Comparison of ENCODE assay signal across 24 mouse cellular contexts in the genomic region with DNA sequence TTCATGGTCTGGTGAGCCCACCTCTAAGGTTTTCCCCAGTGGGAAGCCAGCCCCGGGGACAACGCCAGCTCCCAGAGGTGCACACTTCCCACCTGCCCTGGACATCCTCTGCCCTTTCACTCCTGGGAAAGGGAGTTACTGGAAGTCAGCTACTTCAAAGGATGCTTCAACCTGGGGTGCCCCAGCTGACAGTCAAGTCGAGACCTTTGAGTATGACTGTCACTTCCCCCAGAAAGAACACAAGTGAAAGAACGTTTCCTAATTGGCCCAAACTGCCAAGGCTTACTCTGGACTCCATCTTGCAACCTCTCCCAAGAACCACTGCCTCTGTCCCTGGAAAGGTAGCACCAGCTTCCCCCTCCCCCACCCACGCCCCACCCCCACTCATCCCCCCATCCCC. TPM values are rescaled to one million over a fixed set of nuclear protein-coding genes. Genes with fewer than 3 reads are reported as not detected.
DNase-seq lines count a peak whose midpoint lies in the region; ATAC-seq and TF ChIP-seq lines count a peak whose summit lies in the region.
"Had no signal": no experiment of that assay in that cellular context is flagged by ENCODE, and none has a peak within 500 bp of the region (broad histone marks: within the 10 kb centered on the region; RNA-seq: fewer than 3 reads in every experiment).

No protein-coding gene starts in this region.

- H3K4me1 ChIP-seq in liver, embryonic 11.5 days (replicated peaks; ENCODE audit: control insufficient read depth, insufficient read depth, low read length): peaks cover 42% of the 10 kb centered on the region
- H3K4me1 ChIP-seq in ES-Bruce4 (ENCODE audit: control insufficient read depth, insufficient read depth, low read length): peaks cover 10% of the 10 kb centered on the region

- H3K9me3 ChIP-seq in liver, embryonic 11.5 days (ENCODE audit: control insufficient read depth, low read length): no peaks in the 10 kb centered on the region
- H3K9me3 ChIP-seq in ES-Bruce4 (replicated peaks; ENCODE audit: control insufficient read depth, insufficient read depth, low read length, poor library complexity, severe bottlenecking): no peaks in the 10 kb centered on the region
- H3K9me3 ChIP-seq: embryonic facial prominence, embryonic 15.5 days; forebrain, embryonic 10.5 days; heart, embryonic 15.5 days; hindbrain, embryonic 10.5 days had no signal

- intact Hi-C loops in gastrocnemius, adult 2 months (cut with DNase I): no loop called here
- intact Hi-C loops in gastrocnemius, postnatal 36 days (cut with DNase I): loop anchor here (2.0 to 5.0 kb wide), 2 partner anchors 13 to 38 kb away; no protein-coding TSS in a partner anchor

- no peak for TF ChIP-seq EP300 in ES-Bruce4 (IDR thresholded peaks at IDR 0.05; ENCODE audit: insufficient read depth, low read depth, low read length)

- H3K9ac ChIP-seq in liver, embryonic 11.5 days (ENCODE audit: low read depth, low read length): no peak overlapping the region
- H3K9ac ChIP-seq in ES-Bruce4 (ENCODE audit: low read depth, poor library complexity, severe bottlenecking): peak overlapping the region; percentile 1; the same call in 1 of the 2 replicates
- H3K9ac ChIP-seq: embryonic facial prominence, embryonic 15.5 days; heart, embryonic 15.5 days; hindbrain, embryonic 14.5 days had no signal

- no peak overlapping the region for H3ac ChIP-seq in myocyte (ENCODE audit: control insufficient read depth, insufficient read length)

- TF ChIP-seq POLR2A in ES-Bruce4 (IDR thresholded peaks at IDR 0.05; ENCODE audit: insufficient read depth, low read length) (no peak), myocyte (IDR thresholded peaks at IDR 0.05; ENCODE audit: insufficient read length, low read depth) (no peak)

- DNase-seq in gastrocnemius, adult 2 months: no peak
- no peak for DNase-seq in gastrocnemius, postnatal 36 days
- DNase-seq in liver, embryonic 11.5 days (ENCODE audit: low spot score): no peak
- DNase-seq in liver: no peak
- no peak for DNase-seq in cerebellum, postnatal 36 days
- DNase-seq: adrenal gland, adult 8-10 months; adrenal gland, postnatal 36 days; cerebellum, adult 11 months; cerebellum, adult 8-10 months; cerebellum, postnatal 25 days; heart, adult 2 months; heart, postnatal 14 days; kidney, adult 8-10 months had no signal

- H3K27me3 ChIP-seq in liver, embryonic 11.5 days (replicated peaks; ENCODE audit: control insufficient read depth, insufficient read depth, low read length): no peaks in the 10 kb centered on the region
- H3K27me3 ChIP-seq in ES-Bruce4 (ENCODE audit: control insufficient read depth, insufficient read depth, low read length, poor library complexity, severe bottlenecking): no peaks in the 10 kb centered on the region
- H3K27me3 ChIP-seq in myocyte (ENCODE audit: control insufficient read depth, insufficient read depth, insufficient read length): no peaks in the 10 kb centered on the region
- H3K27me3 ChIP-seq: embryonic facial prominence, embryonic 15.5 days; heart, embryonic 15.5 days had no signal

- H3K27ac ChIP-seq in gastrocnemius, adult 2 months: peak overlapping the region; percentile 97
- H3K27ac ChIP-seq in liver, embryonic 11.5 days (ENCODE audit: low read depth, low read length): no peak overlapping the region
- no peak overlapping the region for H3K27ac ChIP-seq in ES-Bruce4 (ENCODE audit: insufficient read depth, low read length)
- H3K27ac ChIP-seq: embryonic facial prominence, embryonic 15.5 days; forebrain, embryonic 10.5 days; hindbrain, embryonic 10.5 days; hindbrain, embryonic 14.5 days had no signal

- no peak for ATAC-seq in liver, embryonic 11.5 days (replicated peaks; ENCODE audit: low FRiP score)
- ATAC-seq: forebrain, embryonic 14.5 days; inflammation-experienced regulatory T-cells, adult 6 months; intestine, postnatal 0 days had no signal

- 65% methylated on average over 5 of the region's 5 CpGs for WGBS in liver, embryonic 11.5 days

- H3K4me2 ChIP-seq in liver, embryonic 11.5 days: peak overlapping the region; percentile 94; the same call in 1 of the 2 replicates
- H3K4me2 ChIP-seq in myocyte (ENCODE audit: low read depth): peak overlapping the region; percentile 40
- H3K4me2 ChIP-seq: embryonic facial prominence, embryonic 15.5 days; heart, embryonic 15.5 days; hindbrain, embryonic 14.5 days had no signal

- peak overlapping the region; percentile 90 for H3K4me3 ChIP-seq in gastrocnemius, adult 2 months
- H3K4me3 ChIP-seq in liver, embryonic 11.5 days (ENCODE audit: low read depth, low read length): no peak overlapping the region
- H3K4me3 ChIP-seq in ES-Bruce4 (ENCODE audit: low read depth, low read length) (no peak overlapping the region), myocyte (no peak overlapping the region)
- H3K4me3 ChIP-seq: embryonic facial prominence, embryonic 15.5 days; erythroblast, embryonic 14.5 days; forebrain, embryonic 10.5 days; heart, adult 2 months; heart, embryonic 15.5 days; hindbrain, embryonic 10.5 days had no signal

- H3K79me2 ChIP-seq in myocyte (ENCODE audit: control insufficient read depth, insufficient read depth): peaks cover 84% of the 10 kb centered on the region

- no peaks in the 10 kb centered on the region for H3K36me3 ChIP-seq in liver, embryonic 11.5 days (ENCODE audit: control insufficient read depth, insufficient read depth, low read length)
- H3K36me3 ChIP-seq in ES-Bruce4 (ENCODE audit: control insufficient read depth, insufficient read depth, low read length, poor library complexity, severe bottlenecking) (peaks cover 8% of the 10 kb centered on the region; the same call in 1 of the 2 replicates), myocyte (ENCODE audit: control insufficient read depth, insufficient read depth) (no peaks in the 10 kb centered on the region)
- H3K36me3 ChIP-seq: embryonic facial prominence, embryonic 15.5 days; heart, embryonic 15.5 days had no signal

- no peak for TF ChIP-seq CTCF in gastrocnemius, adult 2 months (IDR thresholded peaks at IDR 0.05)
- no peak for TF ChIP-seq CTCF in ES-Bruce4 (IDR thresholded peaks at IDR 0.05; ENCODE audit: low read depth, low read length)

TF ChIP-seq in myocyte, 11 proteins besides CTCF, POLR2A, EP300 and RAD21:
- TF ChIP-seq POLR2AphosphoS2 (IDR thresholded peaks at IDR 0.05; ENCODE audit: insufficient read length, low read depth): no peak
- no peak for TF ChIP-seq MAX (IDR thresholded peaks at IDR 0.05; ENCODE audit: low read depth)
- TF ChIP-seq TCF3 (IDR thresholded peaks at IDR 0.05; ENCODE audit: insufficient read length, low read depth): no peak
- TF ChIP-seq USF1 (IDR thresholded peaks at IDR 0.05; ENCODE audit: low read depth): no peak
- no peak for TF ChIP-seq TCF12 (IDR thresholded peaks at IDR 0.05; ENCODE audit: insufficient read depth, poor library complexity, severe bottlenecking)
- TF ChIP-seq E2F4 (IDR thresholded peaks at IDR 0.05; ENCODE audit: insufficient read depth): no peak
- TF ChIP-seq MYOD1 (IDR thresholded peaks at IDR 0.05; ENCODE audit: control insufficient read depth in 1 of 3, insufficient read length in 2 of 3, low read depth in 2 of 3): no peak
- no peak for TF ChIP-seq REST (IDR thresholded peaks at IDR 0.05; ENCODE audit: insufficient read depth, insufficient read length)
- TF ChIP-seq MYOG (IDR thresholded peaks at IDR 0.05; ENCODE audit: control insufficient read depth in 1 of 3, insufficient read depth in 1 of 3, insufficient read length in 2 of 3, low read depth in 2 of 3): no peak
- TF ChIP-seq CEBPB (IDR thresholded peaks at IDR 0.05; ENCODE audit: insufficient read depth, poor library complexity, severe bottlenecking): no peak
- no peak for TF ChIP-seq SRF (IDR thresholded peaks at IDR 0.05; ENCODE audit: control insufficient read depth, insufficient read length, low read depth)

RNA-seq across cellular contexts. Expression of a gene that starts 4.5 kb away (rescaled TPM):
- 100 to 1,000 TPM; 243 to 313 TPM for total RNA-seq in gastrocnemius, adult 2 months (2021)
- 100 to 1,000 TPM; 208 to 209 TPM for total RNA-seq in gastrocnemius, postnatal 36 days (2021)
- 25.0 and 29.0 TPM in 2 replicates for polyA plus RNA-seq in liver, embryonic 11.5 days (2014; fragmentation: Nextera tagmentation; extraction: Ambion mirVana)
- polyA plus RNA-seq in ES-Bruce4 (2011; ENCODE audit: insufficient read depth, insufficient read length, low read depth, missing spikeins) (78.6 and 83.0 TPM in 2 replicates), myocyte (2012; fragmentation: generic; extraction: Trizol) (81.2 TPM)
